Mouse (Mus musculus): Measurements from ENCODE around the gene Def8. TPM values are rescaled to one million over a fixed set of nuclear protein-coding genes. Genes with fewer than 3 reads are reported as not detected.

Def8 gene
- polyA plus RNA-seq, 1 experiment from 2014 or later, result 13.0 TPM

Other genes starting within 250 kb of the Def8 start
- 0.14 and 0.24 TPM in 2 replicates for gene Dpep1, start 237.3 kb upstream of the Def8 start, polyA plus RNA-seq (2015; fragmentation: Nextera tagmentation; extraction: Ambion mirVana)
- gene Chmp1a, start 210.8 kb upstream of the Def8 start, polyA plus RNA-seq (2015; fragmentation: Nextera tagmentation; extraction: Ambion mirVana), result 74.6 and 77.5 TPM in 2 replicates
- 0.37 and 0.43 TPM in 2 replicates for gene Spata33, start 210.7 kb upstream of the Def8 start, polyA plus RNA-seq (2015; fragmentation: Nextera tagmentation; extraction: Ambion mirVana)
- 11.8 and 12.0 TPM in 2 replicates for gene Cdk10, start 198.7 kb upstream of the Def8 start, polyA plus RNA-seq (2015; fragmentation: Nextera tagmentation; extraction: Ambion mirVana)
- 1.2 TPM in 2 replicates for gene Spata2l, start 187.3 kb upstream of the Def8 start, polyA plus RNA-seq (2015; fragmentation: Nextera tagmentation; extraction: Ambion mirVana)
- 6.3 and 7.1 TPM in 2 replicates for gene Zfp276, start 169.3 kb upstream of the Def8 start, polyA plus RNA-seq (2015; fragmentation: Nextera tagmentation; extraction: Ambion mirVana)
- gene Vps9d1, start 169.2 kb upstream of the Def8 start, polyA plus RNA-seq (2015; fragmentation: Nextera tagmentation; extraction: Ambion mirVana), result 4.0 and 4.4 TPM in 2 replicates
- 18.3 and 21.3 TPM in 2 replicates for gene Fanca, start 105.0 kb upstream of the Def8 start, polyA plus RNA-seq (2015; fragmentation: Nextera tagmentation; extraction: Ambion mirVana)
- 3.1 and 3.4 TPM in 2 replicates for gene Spire2, start 90.8 kb upstream of the Def8 start, polyA plus RNA-seq (2015; fragmentation: Nextera tagmentation; extraction: Ambion mirVana)
- gene Tcf25, start 49.8 kb upstream of the Def8 start, polyA plus RNA-seq (2015; fragmentation: Nextera tagmentation; extraction: Ambion mirVana), result 63.6 and 73.7 TPM in 2 replicates
- not detected in 2 replicates for gene Mc1r, start 16.4 kb upstream of the Def8 start, polyA plus RNA-seq (2015; fragmentation: Nextera tagmentation; extraction: Ambion mirVana)
- 1.4 and 1.9 TPM in 2 replicates for gene Tubb3, start 12.1 kb upstream of the Def8 start, polyA plus RNA-seq (2015; fragmentation: Nextera tagmentation; extraction: Ambion mirVana)
- gene Afg3l1, start 54.4 kb downstream of the Def8 start, polyA plus RNA-seq (2015; fragmentation: Nextera tagmentation; extraction: Ambion mirVana), result 34.6 and 35.3 TPM in 2 replicates
- 0.29 and 0.32 TPM in 2 replicates for gene Dbndd1, start 91.9 kb downstream of the Def8 start, polyA plus RNA-seq (2015; fragmentation: Nextera tagmentation; extraction: Ambion mirVana)
- 4.2 and 4.8 TPM in 2 replicates for gene Gas8, start 95.3 kb downstream of the Def8 start, polyA plus RNA-seq (2015; fragmentation: Nextera tagmentation; extraction: Ambion mirVana)
- 0.78 and 1.3 TPM in 2 replicates for gene Rhou, start 230.4 kb downstream of the Def8 start, polyA plus RNA-seq (2015; fragmentation: Nextera tagmentation; extraction: Ambion mirVana)

All from liver, embryonic 13.5 days (tissue).